Mouse (Mus musculus): ENCODE data around the gene Uts2. TPM values are rescaled to one million over a fixed set of nuclear protein-coding genes. Genes with fewer than 3 reads are reported as not detected.
"Not testable (repeated sequence)": the region's sequence is repeated elsewhere in the genome, so short reads cannot be mapped to it uniquely, and the experiment has no call there.

The Uts2 gene
- total RNA-seq, 1 experiment from 2014 or later = not detected

DNA sequence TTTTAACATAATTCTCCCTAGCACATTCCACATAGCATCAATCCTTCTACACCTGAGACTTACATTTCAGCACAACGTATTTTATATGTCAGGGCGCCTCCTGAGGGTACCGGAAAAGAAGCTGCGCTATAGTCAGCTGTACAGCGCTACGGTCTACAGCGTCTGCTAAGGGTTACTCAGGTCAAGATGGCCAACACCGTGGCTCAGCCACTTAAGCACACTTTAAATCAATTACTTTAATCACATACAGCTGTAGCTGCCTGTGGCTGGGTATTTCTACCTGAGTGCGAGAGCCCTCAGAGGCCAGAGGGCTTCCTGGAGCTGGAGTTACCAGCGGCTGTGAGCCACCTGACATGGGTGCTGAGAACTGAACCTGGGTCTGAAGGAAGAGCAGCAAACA is 19.0 kb downstream of the Uts2 start:
- DNase-seq = no peak

DNA sequence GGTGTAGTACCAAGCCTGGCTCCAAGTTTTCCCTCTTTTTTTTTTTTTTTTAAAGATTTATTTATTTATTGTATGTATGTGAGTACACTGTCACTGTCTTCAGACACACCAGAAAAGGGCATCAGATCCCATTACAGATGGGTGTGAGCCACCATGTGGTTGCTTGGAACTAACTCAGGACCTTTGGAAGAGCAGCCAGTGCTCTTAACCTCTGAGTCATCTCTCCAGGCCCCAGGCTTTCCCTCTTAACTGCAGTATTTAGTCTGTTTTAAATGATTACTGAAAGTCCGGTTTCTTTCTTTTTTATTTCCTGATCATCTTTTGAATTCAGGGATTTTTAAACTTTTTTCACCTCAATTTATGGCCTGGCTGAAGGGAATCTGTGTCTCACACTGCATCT is 20.5 kb downstream of the Uts2 start:
- not testable (repeated sequence) for DNase-seq

DNA sequence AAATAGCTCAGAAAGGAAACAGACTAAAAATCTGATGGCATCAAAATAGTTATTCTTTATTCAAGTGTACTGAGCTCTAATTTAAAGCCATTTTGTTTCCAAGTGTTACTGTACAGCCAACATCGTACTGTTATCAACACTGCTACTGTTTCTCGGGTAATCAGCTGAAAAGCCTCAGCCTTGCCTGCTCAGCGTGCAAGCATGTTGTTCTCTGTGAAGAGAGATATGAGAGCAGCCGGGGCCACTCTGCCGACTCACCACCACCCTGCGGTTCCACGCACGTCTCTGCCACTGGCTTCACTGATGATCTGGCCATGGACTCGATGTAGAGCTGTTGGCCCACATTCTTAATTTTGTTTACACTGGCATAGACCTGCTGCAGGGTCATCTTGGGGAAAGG is 27.3 kb downstream of the Uts2 start:
- no peak for DNase-seq

DNA sequence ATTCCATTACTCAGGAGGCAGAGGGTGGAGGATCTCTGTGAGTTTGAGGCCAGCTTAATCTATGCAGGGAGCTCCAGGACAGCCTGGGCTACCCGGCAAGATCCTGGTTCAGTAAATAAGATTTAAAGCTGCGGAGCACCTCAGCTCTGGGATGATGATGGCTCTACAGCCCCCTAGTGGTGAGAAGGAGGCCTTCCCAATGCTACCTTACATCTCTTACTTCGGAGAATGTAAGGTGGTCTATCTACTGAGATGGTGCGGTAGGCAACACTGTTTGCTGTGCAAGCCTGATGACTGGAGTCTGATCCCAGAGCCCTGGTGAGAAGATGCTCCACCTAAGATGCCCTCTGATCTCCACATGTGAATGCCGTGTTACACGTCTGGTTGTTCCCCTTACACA is 30.1 kb downstream of the Uts2 start:
- peak; percentile 20 for DNase-seq

DNA sequence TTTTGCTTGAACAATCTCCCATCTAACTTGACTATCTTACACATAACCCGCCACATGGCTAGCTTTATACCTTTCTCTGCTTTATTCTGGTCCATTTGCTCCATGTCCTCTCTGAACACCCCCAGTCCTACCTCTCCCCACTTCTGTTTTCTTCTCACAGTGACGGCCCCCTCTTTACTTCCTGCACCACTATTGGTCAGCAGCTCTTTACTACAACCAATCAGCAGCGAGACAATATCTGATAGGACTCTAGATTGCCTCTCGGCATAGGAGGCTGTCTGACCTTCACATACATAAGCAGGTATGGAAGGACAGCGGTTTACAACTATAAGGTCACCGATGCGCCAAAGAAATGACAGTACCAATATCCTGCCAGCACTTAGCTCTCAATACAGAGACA is 39.6 kb downstream of the Uts2 start:
- no peak for DNase-seq

DNA sequence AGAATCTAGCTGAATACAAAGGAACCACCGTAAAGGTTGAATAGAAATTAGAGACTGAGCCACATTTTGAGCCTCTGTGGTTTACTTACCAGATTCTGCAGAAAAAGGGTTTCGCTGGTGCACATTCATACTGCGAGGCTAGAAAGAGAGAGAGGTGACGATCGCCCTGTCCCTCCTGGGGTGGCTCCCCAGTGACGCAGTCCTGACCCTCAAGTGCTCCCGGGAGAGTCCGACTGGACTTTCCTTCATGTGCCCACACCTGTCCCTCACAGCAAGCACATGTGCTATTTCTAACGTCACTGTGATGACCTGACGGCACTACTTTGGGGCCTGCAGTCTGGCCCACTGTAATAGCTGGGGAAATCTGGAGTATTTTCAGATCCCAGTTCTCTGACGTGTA is 40.9 kb downstream of the Uts2 start:
- no peak for DNase-seq

DNA sequence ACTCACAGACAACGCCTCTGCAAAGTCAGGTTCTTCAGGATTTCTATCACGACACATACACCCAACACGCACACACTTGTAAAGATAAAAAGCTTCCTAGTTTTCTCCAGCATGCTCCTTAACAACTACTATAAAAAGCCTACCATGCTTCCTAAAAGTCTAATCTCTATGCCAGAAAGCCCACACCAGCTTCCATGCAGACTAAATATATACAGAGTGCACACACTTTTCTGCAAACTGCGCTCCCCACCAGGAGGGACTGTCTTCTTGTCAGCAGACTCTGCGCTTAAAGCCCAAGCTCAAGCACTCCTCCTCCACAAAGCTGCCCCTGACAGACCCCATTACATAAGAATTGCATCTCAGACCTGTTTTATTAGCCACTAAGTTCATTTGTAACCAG is 44.6 kb downstream of the Uts2 start:
- no peak for DNase-seq

DNA sequence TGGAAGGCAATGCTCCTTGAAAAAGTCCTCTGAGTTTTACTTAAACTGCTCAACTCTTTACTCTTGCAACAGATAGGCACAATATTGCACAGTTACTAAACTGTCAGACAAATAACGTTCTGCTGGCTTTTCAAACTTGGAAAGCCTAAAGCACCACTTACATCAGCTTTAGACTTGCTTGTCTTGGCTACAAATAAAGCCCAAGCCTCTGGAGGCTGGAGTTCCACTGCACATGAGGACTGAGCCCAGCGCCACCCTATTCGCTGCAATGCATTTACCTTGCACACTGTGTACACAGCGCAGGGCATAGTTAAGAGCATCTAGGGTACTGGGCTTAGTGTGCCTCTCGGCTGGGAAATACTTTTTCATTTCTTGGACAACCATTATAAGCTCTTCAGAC is 46.4 kb downstream of the Uts2 start:
- DNase-seq = peak; percentile 56

DNA sequence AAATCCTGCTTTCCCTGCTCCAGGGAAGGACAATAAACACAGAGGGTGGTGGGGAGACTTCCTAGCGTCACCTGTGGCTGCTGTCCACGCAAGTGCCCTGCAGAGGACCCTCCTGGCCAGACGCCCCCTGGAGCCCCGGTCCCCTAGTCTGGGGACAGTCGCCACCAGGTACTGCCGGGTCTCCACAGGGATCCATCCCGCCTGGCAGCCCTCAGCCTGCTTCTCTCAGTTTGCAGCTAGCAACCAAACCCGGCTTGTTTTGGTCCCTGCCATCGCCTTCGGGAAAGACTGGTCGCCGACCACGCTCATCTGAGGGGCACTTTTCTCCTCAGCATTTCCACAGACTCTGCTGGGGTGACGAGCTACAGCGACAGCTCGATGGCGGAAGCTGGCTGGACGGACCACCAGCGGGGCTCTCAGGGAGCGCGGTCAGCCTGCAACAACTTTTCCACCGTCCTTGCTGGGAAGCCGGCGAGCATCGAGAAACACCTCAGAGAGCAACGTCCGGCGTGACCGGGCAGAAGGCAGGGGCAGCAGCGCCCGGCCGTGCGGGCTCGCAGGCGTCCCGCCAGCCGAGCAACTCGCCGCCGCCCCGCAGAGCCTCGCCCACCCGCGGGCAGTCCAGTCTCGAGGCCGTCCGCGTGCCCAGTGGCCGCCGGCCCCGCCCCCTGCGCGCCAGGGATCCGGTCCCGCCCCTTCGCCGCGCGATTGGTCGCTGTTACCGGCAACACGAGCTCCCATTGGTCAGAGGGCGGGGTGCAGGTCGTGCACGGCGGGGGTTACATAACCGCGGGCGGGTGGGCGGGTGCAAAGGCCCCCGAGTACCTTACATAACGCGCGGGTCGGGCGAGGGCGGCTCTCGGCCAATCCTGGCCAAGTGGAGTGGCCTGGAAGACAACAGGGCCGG is 47.4 kb downstream of the Uts2 start, which contains the start of gene Per3:
Per3 (minus strand) TSS at position 629 of the 907 bp plus-strand sequence.
- peak; percentile 99 for DNase-seq

DNA sequence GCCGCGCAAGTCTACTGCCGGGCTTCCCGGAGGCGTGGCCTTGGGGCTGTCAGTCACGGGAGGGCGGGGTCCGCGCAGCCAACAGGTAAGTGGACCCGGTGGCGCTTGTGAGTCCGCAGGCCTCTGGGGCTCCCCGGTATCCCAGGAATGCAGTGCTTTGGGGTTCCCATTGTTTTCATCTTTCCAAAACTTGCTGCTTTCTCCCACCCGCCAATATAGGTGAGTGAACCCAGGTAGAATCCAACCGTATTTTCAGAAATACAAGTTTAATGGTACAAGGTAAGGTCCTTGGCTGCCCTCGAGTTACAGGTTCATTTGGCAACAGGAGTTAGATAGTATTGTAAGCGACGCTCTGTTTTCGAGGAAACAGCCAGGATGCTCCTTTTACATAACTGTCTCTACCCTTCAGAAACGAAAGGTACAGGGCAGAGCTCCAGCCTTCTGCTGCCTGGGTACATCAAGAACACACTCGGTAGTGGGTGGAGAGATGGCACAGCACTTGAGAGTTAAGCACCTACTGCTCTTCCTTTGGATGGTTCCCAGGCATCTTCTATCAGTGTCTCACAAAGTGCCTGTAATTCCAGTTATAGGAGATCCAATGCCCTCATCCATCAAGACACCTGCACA is 48.2 kb downstream of the Uts2 start:
- no peak for DNase-seq

DNA sequence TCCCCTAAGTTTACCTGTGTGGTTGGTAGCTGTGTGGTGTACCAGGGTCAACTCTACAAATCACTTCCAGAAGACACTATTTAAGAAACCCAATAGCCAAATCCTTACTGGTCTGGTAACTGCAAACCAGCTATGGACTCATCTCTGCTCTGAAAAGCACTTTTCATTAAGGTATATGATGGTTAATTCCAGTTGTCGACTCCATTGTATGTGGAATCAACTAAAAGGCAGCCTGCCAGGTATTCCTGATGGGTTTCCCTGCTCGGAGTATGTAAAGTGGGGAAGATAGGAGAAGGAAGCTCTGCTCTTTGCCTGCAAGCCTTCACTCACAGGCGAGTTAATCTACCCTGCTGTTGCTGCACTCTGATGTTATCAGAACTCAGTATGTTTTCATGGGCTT is 49.6 kb downstream of the Uts2 start:
- DNase-seq = no peak

DNA sequence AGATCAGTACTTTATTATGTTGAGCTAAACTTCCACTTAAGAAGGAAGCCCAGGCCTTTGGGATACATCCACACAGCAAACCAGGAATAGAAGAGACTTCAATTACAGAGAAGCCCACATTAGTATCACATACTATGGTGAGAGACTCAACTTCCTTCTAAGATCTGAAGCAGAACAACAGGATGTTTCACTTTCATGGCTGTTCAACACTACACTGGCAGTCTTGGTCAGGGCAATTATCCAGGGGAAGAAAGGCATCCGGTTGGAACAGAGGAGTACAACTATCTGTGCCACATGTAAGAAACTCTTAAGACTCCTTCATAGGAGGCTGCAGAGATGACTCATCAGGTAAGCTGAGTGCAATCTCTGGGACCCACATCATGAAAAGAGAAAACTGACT is 54.3 kb downstream of the Uts2 start:
- no peak for DNase-seq

Other genes starting within 250 kb of the Uts2 start
- 56.6 and 115 TPM in 2 replicates for gene Errfi1, start 143.2 kb upstream of the Uts2 start, total RNA-seq (2021)
- gene Park7, start 82.7 kb upstream of the Uts2 start, total RNA-seq (2021) = 251 and 259 TPM in 2 replicates
- 0.15 and 0.60 TPM in 2 replicates for gene Tnfrsf9, start 82.5 kb upstream of the Uts2 start, total RNA-seq (2021)
- 22.3 and 24.3 TPM in 2 replicates for gene Per3, start 47.6 kb downstream of the Uts2 start, total RNA-seq (2021)
- gene Vamp3, start 60.9 kb downstream of the Uts2 start, total RNA-seq (2021) = 83.9 and 85.7 TPM in 2 replicates
- not detected in 2 replicates for gene Gm13090, start 92.5 kb downstream of the Uts2 start, total RNA-seq (2021)

All from adrenal gland, postnatal 14 days (tissue).